Mouse (Mus musculus): ENCODE results near the gene Klf12.
A peak's percentile ranks its signal among the peaks of the same experiment; 100 is the strongest.

Klf12 gene

DNA sequence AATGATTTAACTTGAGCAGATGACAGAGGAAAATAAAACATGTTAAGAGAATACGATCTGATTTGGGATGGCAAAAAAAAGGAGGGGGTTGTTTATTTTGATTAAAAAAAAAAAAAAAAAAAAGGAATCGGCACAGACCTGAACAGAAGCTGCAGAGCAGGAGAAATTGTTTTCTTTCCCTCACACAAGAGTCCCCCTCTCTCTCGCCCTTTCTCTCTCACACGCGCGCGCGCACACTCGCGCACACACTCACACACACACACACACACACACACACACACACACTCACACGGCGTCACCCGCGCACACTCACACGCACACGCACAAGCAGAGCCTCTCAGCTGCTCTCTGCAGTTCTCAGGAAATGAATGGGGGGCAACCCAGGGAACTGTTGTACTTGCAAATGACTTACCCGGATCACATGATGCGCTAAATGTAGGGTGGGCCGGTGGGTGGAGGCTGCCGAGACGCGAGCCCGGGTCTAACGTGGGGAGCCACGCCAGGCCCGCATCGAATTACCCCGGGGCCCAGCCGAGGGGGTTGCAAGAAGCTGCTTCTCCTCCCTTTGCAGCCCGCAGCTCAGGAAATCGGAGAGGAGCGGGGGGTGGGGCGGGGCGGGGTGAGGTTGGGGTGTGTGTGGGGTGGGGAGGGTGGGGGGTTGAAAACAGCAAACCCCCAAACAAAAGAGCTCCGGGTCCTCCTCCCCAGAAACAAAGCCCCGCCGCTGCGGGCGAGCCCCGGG is at the start of gene Klf12:
Gene Klf12, minus strand, starts transcription at position 561 of the 742 bp plus-strand sequence.
- peak; percentile 18 to 32 for DNase-seq

DNA sequence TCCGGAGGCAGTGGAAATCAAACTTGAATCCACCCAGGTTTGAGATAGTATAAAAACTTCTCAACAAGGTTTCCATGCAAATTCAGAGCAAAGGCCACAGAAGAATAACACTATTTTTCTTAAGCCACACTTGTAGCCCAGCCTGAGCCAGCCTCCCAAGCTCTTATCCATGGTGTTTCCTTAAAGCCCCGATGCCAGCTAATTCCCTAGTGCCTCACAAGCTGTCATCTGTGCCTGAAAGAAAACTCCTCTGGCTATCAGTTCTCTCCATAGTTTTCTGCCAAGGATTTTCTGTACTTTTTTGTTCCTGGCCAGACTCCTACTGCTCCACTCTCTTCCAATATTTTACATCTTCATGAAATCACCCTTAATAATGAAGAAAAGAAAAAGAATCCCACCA is 48.9 kb upstream of the Klf12 start:
- DNase-seq, result no peak

DNA sequence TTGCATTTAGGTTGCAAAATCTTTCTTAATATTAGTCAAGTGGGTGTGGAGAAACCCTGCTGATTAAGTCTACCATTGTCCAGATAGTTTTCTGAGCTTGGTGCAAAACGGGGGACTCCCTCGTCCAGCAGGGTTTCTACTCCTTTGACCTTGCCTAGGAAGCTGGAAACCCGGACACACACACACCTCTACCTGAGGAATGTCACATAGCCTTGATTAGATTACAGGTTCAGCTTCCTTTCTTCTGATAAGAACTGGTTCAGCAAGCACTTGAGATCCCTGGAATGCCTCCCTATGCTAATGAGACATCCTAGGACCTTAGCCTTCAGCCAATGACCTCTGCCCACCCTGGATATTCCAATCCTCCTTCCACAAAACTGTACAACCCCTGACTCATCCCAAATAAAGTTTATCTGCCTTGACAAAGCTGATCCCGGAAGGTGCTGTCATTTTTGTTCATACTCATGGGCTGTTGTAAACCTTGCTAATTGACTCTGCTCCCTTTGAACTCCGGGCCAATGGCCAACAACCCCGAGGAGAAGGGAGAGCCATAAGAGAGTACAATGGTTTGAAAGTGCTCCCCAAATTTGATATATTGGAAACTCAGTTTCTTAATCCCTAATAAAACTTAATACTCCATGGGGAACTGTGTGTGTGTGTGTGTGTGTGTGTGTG is 44.3 kb upstream of the Klf12 start:
- DNase-seq, result no peak

DNA sequence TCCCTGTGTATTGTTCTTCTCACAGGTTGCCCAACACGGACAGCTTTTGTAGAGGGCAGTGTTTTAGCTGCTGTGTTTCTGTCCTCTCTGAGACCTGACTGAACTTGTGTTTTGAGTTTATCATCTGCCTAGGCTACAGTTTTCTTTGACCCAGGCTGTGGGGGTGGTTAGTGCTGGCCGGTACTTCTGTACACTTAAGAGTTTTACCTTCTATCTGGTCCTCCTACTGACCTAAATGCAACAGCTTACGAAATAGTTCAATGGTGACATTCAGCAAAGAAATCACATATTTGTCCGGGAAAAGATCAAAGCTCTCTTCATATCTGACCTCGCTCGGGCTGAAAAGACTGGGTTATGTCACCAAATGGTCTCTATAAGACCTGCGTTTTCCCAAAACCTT is 39.8 kb upstream of the Klf12 start:
- DNase-seq, result no peak

DNA sequence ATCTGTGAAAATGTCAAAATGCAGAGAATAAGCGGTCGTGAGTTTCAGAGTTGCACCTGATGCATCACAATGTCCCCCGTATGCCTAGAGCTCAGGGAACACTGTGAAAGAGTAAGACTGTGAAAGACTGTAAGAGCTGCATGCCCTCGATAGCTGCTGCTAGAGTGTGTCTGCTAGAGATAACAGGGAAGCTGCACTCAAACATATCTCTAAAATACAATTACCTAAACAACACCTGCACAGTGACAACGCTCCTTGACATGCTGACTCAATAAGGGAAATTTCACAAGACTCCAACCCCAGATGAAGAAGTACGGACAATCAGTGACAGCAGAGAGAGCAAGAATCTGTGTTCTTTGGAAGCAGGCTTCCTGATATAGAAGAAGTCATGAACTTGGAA is 37.5 kb upstream of the Klf12 start:
- no peak for DNase-seq

DNA sequence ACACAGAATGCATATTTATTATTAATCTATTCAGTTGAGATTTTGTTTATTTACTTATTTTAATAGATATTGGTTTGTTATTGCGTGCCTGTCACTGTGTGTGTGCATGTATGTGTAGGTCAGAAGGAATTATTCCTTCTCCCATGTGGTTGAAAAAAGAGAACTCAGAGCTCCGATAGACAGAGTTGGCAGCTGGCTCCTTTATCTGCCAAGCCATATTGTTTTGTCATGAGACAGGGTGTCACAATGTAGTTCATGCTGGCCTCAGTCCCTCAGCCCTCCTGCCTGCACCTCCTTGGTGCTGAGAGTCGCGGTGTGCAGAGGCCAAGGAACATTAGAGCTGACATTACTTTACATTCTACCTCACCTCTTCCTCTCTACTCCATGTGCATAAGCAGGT is 32.3 kb upstream of the Klf12 start:
- DNase-seq, result no peak

DNA sequence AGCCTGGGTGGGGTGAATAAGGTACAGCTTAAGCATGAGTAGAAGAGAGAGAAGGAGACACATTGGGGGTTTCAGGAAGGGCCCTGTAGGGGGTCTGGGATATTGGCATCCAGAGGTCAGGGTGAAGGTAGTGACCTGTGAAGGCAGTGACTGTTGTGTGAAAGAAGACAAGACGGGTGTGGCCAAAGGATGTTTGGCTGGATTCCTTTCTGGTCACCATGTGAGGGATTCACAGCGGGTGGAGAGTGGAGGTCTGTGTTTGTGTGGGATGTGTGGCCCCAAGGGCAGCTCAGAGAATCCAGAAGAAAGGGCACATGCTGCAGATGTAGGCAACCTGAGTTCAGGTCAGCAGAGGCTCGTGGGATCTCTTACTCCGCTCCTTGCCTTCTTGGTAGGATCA is 29.6 kb upstream of the Klf12 start:
- DNase-seq, result no peak

DNA sequence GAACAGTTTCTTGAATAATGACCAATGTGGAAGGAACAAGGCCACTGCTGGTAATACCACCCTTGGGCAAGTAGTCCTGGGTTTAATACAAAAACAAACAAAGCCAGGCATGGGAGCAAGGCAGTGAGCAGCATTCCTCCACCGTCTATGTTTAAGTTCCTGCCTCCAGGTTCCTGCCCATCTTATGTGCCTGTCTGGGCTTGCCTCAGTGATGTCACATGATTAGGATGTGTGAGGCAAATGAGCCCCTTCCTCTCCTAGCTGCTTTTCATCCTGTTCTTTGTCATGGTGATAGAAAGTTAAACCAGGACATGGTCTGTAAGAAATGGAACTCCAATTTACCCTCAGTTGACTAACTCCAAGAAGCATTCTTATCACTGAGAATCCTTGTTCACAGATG is 16.4 kb upstream of the Klf12 start:
- DNase-seq, result no peak

DNA sequence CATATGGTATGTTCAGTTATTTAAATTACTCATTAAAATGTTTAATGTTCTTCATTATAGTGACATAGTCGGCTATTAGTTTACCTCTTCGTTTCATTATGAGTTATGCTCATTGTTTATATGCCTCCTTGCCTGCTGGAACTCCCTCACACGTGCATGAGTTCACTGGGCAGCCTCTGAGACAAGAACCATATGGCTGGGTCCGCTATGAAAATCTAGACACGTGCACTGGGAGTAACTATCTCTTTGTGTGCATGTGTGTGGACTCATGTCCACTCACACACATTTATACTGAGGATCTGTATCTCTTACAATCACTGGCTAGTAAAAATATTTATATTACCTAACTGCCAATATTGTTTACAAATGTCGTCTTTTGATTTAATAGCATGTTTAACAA is 14.4 kb upstream of the Klf12 start:
- no peak for DNase-seq

DNA sequence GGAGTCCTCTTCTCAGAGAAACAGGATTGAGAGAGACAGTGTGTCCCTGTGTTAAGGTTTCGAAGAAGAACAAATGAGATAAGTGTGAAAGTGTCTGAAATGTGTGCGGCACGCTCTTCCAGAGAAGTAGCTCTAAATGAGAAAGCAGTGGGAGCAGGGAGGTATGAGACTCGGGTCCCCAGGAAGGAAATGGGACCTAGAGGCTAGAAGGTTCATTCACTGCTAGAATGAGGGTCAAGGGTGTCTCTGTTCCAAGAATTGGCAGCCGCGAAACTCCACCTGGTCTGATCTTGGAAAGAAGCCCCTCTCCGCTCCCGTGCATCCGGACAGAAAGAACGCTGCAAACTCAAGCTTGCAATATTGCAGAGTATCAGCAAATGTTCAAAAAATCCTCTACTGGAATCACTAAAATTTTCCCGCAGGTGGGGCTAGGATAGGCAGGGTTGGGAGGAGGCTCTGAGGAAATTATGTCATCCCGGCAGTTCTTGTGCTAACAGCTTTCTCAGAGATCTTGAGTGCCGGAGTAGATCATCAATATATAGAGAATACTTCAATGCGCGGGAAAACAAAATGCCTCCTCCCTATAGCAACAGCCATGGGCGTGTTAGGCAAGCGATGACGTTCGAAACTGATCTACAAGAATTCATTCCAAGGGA is 2.2 kb upstream of the Klf12 start:
- no peak for DNase-seq

DNA sequence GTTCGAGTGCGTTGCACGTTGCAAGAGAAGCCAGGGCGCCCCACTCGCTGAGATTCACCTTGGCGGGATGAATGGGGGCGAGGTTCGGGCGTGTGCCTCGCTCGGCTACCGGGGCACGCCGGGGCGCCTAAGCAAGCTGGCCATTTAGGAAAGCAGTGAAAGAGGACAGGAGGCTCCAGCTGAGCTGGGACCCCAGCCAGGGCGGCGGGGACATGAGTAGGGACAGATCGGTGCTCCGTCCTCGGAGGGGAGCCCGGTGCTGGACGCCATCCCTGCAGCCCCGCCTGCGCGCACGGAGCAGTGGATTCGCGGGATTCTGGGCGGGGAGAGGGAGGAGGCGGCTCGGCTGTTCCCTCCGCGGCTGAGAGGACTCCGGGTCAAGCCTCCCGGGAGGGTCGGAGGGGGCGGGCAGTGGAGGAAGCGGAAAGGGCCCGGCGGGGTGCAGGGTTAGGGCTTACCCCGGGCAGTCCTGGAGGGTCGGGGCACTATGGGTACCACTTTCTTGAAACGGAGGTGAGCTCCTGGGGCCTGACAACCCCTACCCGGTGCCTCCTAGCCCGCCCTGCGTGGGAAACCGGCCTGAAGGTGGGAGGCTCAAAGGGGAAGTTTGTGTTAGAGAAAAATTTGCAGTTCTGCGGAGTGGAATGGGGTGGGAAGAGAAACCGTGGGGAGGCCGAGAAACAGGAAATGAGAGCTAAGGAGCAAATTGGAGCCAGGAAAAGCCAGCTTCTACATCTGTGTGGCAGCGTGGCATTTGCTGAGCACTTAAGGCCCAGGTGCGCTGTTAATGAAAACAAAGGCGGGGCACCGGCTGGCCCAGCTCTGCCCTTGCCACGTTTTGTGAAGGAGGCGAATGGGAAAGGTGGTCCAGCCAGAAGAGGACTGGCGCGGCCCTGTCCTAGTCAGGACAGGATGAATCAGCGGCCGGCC is 1.4 kb upstream of the Klf12 start:
- DNase-seq, result peak; percentile 7 to 8

DNA sequence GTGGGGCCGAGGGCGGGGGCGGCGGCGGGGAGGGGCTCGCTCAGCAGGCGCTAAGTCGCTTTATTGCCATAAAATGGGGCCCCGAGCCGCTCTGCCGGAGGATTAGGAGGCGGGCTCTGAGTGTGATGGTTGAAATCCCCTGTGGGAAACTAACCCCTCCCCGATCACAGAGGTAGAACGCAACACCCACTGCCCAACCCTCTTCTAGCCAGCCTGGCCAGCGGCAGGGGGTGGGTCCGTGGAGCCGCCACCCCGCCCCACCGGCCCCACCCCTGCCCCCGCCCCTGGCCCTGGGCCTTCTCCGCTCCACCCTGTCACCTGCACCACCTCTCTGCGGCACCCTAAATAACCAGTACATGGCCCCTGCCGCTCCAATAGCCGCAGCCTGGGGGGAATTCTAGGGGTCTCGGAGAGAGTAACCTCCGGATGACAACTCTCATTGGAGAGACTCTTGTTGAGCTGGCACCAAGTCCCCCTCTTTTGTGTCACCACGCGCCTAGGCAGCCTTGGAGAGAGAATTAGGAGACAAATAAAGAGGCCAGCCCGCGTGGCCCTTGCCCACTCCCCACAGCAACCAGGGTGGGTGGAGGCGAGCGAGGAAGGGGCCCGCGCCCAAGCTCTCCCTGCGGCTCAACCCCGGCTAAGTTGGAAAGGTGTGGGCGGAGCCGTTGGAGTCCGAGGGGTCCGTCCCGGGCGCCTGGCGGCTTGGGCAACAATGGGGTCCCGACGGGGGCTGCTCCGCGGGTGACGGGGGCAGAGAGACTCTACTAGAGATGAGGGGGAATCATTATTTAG is 579 bp upstream of the Klf12 start:
- peak; percentile 13 to 24 for DNase-seq

DNA sequence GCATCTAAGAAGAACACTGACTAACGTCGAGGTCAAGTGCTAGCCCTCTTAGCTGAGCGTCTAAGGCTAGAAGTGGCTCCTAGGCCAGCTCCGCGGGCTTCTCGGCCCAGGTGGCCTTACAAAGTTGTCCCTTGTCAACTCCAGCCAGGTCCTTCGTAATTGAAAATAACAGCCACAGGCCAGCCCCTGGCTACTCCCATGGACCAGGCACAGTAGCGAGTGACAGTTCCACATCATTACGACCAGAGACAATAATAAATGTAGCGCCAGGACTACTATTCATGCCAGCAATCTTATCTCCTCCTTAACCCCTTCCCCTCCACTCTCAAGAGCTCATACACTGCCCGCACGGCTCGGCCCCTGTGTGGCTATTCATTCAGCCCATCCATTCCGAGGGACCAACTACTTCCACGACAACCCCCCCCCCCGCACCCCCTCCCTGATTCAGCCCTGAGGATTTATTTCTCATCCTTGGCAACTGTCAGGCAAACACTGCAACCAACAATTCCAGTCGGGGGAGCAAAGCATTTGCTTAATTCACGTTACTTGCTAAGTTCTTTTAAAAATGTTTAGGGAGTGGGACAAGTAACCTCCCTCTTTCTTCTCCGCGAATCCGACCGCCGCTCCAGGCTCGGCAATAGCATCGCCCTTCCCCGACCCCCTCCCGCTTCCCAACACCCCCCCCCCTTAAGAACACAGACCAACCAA is 914 bp downstream of the Klf12 start:
- no peak for DNase-seq

DNA sequence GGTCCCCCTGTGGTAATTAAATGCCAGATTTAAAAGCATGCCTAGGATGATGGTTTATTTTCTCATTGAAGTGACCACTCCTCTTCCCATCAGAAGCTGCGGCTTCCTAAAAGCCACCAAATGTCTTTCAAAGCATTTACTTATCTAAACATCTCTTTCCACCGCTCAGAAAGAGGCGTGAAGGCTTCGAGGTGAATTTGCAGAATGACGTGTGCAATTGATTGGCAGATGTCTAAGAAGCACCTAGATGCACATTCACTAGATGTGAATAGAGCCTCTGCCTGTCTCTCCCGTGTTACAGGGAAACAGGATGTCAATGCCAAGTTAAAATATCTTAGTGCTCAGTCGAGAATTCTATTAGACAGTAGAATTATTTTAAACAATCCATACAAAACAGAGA is 1.8 kb downstream of the Klf12 start:
- no peak for DNase-seq

DNA sequence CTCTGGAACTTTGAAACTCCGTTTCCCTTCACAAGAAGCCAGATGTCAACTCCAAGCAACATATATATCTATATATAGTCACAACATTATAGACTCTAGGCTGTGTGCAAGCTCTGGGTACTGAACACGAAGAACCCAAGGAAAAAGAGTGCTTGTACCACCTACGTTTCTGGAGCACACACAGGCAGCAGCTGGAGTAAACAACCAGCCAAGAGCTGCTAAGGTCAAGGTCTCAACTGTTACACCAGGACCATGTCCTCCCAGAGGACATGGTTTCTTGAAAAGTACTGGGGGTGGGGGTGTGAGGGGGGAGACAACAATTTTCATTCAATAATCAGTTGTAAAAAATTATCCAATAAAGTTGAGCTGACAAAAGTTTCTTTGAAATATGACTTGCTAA is 2.7 kb downstream of the Klf12 start:
- no peak for DNase-seq

DNA sequence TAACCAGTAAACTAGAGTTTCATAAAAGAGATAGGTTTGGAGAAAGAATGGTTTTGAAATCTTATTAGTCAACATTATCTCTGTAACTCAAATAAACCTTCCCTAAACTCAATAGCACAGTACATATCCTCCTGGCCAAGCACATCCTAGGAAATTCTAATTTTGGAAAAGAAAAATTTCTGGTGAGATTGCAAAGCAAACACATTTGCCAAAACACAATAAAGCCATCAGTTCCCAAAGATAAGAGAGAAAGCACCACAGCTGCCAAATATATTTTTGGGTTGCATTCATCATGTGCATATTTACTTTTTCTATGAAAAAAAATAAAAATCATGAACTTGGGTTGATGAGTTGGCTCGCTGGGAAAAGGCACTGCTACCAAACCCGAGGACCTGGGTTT is 10.3 kb downstream of the Klf12 start:
- no peak for DNase-seq

DNA sequence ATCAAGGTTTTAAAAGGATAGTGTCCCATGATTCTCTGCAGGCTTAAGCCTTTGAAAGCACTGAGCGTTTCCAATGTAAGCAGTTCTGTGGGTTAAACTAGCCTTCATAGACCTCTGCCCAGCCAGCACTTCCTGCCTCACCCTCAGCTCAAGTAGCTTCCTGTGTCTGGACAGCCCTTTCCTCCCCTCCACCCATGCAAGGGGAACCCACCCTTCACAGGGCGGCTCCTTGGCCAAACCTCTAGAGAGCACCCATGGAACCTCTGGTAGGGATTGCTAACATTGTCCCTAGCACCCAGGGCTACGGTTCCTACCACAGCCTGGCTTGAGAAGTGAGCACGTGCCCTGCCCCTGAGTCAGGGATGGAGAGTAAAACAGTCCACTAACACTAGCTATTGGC is 23.9 kb downstream of the Klf12 start:
- no peak for DNase-seq

DNA sequence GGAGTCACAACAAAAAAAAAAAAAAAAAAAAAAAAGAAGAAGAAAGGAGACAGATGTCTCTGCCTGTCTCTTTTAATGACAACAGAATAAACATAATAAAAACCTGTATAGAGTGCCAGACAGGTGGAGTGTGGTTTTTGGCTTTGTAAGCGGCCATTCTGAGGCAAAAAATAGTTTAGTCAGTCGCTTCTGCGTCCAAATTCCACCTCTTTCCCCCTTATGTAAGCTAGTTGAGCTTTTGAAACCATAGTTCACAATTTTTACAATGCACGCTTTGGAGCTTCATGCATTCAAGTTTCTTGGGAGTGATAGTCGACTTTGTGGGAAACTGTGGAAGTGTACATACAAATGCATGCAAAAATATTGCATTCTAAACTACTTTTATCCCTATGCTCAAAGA is 41.4 kb downstream of the Klf12 start:
- no peak for DNase-seq

DNA sequence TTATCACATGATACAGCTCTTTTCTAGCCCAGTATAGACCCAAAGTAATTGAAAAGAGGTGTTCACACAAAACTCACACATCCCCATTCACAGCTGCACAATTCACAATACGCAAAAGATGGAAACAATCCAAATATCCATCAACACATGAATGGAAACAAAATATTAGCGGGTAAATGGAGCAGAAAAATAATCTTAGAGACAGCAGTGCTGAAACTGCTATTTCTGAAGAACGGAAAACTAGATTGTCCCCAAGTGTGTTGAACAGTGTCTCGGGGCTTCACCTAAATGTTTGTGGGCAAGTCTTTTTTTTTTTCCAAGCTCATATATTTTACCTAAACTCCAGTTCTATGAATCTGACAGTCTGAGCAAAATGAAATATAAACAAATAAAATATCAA is 44.6 kb downstream of the Klf12 start:
- DNase-seq, result no peak

DNA sequence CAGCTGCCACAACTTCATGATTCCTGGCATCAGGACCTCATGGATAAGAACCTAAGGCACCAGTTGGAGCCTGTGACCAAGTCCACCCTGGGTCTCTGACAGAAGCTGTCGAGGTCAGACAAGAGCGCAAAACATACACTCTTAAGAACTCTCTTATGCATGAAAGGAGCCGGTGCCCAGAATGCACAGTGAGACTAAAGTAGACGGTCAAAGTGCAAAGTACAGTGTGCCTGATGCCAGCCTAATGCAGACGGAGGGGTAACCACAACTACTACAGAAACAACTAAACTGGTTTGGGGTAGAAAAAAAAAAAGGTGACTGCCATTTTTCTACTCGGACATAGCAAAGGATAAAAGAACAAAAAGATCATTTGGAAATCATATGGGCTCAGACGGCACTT is 47.7 kb downstream of the Klf12 start:
- no peak for DNase-seq

DNA sequence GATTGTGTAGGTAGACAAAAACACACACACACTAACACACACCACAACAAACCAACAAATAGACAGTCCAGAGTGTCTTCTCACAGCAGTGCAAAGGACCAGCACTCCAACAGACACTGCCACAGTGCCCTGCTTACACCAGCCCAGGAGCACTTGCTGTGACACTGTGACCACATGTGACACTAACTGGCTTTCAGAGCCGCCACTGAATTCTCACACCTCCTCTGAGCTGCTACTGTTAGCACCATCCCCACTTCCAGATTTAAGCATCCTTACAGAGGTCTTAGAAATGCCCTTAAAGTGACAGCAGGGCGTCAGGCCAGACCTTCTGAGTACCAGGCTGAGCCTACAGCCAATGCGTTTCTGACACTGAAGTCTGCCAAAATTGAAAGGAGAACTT is 48.7 kb downstream of the Klf12 start:
- no peak for DNase-seq

DNA sequence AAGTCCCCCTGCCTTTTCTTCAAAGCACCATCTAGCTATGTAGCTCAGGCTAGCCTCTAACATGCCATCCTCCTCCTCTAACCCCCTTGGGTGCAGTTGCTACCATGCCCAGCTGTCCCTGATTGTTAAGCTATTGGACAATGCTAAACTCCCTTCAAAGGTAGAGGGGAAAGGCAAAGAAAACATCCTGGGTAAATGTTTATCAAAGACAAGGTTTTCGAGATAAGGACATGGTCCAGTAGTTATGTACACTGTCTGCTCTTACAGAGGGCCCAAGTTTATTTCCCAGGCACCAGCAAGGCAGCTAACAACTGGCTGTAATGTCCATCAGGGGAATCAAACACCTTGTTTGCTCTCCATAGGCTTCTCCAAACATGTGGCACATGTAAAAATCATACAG is 53.1 kb downstream of the Klf12 start:
- DNase-seq, result no peak
